Mouse (Mus musculus): Measurements from ENCODE around the gene Gm11032.
A peak's percentile ranks its signal among the peaks of the same experiment; 100 is the strongest.

Gene Gm11032

DNA sequence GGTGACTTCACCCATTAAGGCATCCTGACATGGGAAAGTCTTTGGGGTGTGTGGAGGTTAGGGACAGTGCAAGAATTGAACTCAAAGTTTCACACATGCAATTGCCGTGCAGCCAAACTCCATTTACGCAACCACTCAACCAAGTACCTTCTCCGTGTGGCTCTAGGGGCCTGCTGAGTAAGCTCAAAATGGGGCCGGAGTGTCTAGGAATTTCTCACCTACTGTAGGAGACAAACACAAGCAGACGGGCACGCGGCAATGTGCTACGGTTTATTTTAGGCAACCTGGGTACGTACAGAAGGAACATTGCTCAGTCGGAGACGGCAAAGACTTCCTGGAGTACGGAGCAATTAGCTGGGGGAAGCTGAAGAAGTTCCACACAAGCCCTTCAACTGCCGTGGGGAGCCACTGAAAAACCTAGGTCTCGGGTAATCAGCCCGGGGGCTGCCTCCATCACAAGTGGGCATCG lies at the start of gene Gm11032:
Gene Gm11032 (plus strand): TSS at position 51 of the 469 bp plus-strand sequence.
- no peak for DNase-seq (ENCODE audit: low spot score)

DNA sequence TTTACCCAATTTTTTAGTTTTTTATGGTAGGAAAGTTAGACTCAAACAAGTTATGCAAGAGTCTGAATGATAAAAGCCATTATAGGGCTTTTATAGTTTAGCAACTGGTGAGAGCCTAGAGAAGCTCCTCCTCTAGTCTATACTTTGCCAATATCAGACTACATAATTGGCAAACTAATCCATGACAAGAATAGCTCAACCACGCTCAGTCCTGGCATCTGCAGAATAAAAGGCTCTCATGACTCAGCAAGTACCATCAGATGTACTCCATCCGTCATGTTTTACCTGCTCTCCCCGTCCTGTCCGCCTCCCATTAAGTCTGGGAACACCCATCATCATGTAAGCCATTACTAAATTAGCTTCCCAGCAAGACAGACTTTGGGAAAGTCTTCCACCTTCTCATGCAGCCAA lies 48.4 kb upstream of the Gm11032 start:
- DNase-seq (ENCODE audit: low spot score), result no peak

DNA sequence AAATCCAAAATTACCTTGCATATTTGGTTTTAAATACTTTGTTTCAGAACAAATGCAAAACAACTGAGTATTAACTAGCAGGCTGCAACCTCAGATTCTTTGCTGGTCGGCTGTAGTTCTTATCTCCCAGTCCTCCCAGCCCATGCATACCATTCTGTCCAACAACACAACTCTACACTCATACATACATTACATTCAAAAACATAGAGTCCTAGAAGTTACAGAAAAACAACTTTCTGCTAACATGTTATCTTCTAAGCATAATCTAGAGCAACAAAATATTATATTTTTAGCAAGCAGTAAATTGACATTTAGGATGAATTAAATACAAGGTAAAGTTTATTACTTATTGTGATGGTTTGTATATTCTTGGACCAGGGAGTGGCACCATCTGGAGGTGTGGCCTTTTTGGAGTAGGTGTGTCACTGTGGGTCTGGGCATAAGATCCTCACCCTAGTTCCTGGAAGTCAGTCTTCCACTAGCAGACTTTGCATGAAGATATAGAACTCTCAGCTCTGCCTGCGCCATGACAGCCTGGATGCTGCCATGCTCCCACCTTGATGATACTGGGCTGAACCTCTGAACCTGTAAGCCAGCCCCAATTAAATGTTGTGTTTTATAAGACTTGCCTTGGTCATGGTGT lies 43.7 kb upstream of the Gm11032 start:
- DNase-seq (ENCODE audit: low spot score), result peak; percentile 27

DNA sequence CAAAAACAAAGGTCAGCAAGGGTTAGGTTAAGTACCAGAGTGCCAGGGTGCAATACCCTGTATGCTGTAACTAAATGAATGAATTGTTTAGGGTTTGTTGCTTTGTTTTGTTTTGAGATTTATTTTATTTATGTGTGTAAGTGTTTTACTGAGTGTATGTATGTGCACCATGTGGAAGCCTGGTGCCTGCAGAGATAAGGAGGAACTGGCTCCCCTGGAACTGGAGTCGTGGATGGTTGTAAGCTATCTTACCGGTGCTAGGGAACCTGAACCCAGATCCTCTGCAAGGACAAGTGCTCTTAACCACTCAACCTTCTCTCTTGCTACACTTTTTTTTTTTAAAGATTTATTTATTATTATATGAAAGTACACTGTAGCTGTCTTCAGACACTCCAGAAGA lies 42.8 kb upstream of the Gm11032 start:
- DNase-seq (ENCODE audit: low spot score), result no peak

DNA sequence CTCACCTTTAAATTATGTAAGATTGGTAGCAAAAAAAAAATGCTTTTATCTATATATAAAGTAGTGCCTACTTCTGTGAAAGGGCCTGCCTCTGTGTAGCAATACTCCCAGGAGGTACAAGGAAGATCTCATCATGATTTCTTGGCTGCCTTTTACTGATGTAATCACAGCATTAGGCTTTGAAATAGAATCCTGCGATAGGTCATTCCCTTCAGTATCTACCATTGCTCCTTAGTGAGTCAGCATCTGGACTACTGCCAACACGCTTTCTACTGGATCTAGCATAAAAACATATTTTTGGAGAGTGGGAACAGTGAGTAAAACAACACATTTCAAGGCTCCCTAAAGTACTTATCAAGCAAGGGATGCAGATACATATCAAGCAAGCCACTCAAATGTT lies 41.2 kb upstream of the Gm11032 start:
- DNase-seq (ENCODE audit: low spot score), result no peak

DNA sequence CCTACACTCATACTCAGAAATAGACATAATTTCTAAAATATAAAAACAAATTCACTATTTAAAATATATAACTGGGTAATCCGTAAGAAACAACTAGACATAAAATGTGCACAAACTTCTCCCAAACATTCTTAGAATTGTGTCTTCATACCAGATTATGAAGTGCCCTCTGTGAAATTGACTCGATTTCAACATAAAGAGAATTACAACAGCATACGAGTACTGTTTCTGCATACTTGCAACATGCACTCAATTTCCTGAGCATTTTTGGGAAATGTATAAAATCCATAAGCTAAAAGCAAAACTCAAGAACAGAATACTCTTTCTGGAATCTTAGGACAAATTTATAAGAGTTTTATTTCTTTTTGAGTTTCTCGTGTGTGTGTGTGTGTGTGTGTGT lies 28.1 kb upstream of the Gm11032 start:
- no peak for DNase-seq (ENCODE audit: low spot score)

DNA sequence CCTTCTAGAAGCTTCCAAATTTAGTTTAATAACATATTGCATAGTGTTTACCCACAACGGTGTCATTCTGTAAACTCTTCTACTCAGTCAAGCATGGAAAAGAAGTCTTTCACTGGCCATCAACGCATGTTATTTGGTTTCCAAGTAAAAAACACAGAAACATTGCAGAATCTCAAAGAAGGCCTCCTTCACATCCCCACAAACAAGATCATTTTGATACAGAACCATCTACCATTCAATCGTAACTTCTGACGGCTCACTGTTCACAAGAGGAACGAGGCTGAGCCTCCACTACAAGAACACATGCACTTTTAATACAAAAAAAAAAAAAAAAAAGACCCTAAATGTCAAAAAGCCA lies 26.4 kb upstream of the Gm11032 start:
- DNase-seq (ENCODE audit: low spot score), result no peak

DNA sequence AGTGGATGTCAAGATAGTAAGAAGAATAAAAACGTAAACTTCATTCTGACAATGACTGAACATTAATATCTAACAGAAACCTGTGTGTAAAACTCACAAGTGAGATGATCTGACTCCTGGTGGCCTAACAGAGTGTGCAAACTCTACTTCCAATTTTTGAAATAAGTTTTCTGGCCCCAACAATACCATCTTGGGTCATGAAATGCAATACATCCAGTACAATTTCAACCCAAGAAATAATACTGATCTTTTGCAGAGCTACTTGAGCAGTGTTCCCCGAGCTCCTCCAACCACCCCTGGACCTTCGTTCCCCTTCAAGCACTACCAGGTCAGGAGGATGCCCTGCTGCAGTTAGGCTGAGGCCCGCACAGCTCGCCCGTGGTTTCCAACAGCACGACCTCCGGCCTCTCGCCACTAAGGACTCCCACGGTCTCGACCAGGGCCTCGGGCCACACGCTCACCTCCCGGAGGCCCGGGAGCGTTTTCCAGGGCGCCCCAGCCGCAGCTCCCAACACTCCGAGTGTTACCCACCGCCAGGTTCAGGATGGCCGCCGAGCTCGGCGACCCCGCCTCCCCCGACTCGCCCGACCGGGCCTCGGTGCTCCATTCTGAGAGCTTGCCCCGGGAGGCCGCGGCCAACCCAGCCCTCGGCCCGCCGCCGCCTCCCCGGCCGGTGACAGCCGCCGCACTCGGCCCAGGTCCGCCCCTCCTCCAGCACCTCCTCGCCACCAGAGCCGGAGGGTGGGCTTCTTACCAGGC lies 25.8 kb upstream of the Gm11032 start:
- peak; percentile 56 for DNase-seq (ENCODE audit: low spot score)

DNA sequence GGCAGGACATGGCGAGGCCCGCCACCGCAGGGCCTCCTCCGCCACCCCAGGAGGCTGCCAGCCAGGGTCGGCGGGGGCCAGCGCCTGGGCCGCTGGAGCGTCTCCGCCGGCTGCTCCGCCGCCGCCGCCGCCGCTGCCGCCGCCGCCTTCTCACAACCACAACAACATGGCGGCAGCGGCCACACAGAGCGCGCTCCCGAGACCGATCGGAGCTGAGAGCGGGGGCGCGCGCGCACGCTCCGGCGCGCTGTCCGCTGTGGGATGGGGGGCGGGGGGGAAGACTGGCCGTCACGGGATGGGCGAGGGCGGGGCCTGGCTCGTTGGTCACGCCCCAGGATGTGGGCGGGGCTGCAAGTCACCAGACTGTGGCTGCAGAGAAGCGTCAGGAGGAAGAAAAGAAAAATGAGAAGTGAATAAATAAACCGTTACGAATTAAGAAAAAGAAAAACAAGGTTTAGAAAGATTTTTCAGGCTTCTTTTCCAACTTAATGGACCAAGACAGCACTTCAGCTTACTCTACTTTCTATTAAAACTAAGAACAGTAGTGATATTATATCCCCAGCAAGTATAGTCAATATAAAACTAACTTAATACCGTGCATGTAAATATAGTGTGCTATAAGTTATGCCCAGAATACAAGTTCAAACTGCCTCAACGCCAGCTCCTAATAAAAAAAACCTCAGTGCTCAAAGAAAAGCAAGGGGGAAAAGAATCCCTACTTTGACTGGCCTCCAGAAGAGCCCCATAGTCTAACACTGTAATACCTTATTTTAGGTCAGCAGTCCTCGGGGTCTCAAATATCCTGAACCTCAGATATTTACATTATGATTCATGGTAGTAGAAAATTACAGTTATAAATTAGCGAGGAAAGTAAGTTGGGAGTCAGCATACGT lies 25.0 kb upstream of the Gm11032 start, which contains the start of gene Mtmr3:
Gene Mtmr3 (minus strand): TSS at position 256 of the 893 bp plus-strand sequence.
- DNase-seq (ENCODE audit: low spot score), result peak; percentile 95

DNA sequence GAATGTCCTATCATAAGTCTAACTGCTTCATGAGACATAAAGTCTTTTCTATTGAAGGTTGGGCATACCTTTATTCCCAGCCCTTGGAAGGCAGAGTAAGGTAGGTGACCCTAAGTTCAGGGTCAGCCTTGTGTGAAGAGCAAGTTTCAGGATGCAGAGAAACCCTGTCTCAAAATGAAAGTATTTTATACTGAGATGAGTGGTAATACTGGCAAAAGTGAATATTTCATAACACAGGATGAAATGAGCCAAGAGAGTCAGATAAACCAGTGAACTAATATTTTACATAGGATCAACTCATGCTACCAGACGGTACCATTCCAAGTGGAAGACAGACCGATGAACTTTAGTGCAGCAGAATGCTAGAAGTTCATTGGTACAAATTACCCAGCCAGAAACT lies 21.5 kb upstream of the Gm11032 start:
- no peak for DNase-seq (ENCODE audit: low spot score)

DNA sequence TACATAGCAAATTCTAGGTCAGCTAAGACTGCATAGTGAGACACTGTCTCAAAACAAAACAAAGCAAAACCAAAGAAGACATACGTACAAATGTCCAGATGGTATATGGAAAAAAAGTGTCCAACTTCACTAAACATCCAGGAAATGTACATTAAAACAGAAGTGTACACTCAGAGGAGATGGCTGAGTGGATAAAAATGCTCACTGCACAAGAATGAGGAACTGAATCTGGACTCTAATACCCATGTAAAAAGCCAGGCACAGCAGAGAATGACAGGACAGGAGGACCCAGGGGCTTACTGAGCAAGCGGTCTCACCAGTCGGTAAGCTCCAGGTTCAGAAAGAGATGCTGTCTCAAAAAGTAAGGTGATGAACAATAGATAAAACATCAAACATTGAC lies 20.0 kb upstream of the Gm11032 start:
- DNase-seq (ENCODE audit: low spot score), result no peak

DNA sequence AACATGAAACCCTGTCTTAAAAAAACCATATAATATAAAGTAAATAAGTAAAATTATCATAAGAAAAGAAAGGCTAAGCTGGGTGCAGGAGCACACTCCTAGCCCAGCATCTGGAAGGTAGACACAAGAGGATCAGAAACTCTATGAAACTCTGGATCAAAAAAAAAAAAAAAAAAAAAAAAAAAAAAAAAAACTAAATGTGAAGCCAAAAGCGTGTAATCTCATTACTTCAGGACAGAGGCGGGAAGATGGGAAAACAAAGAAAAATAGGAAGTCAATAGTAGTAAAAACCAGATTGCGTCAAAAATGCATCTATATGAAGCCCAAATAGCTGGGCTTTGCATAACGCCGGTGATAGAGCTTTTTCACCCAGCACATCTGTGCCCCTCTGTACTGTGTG lies 18.0 kb upstream of the Gm11032 start:
- DNase-seq (ENCODE audit: low spot score), result no peak

DNA sequence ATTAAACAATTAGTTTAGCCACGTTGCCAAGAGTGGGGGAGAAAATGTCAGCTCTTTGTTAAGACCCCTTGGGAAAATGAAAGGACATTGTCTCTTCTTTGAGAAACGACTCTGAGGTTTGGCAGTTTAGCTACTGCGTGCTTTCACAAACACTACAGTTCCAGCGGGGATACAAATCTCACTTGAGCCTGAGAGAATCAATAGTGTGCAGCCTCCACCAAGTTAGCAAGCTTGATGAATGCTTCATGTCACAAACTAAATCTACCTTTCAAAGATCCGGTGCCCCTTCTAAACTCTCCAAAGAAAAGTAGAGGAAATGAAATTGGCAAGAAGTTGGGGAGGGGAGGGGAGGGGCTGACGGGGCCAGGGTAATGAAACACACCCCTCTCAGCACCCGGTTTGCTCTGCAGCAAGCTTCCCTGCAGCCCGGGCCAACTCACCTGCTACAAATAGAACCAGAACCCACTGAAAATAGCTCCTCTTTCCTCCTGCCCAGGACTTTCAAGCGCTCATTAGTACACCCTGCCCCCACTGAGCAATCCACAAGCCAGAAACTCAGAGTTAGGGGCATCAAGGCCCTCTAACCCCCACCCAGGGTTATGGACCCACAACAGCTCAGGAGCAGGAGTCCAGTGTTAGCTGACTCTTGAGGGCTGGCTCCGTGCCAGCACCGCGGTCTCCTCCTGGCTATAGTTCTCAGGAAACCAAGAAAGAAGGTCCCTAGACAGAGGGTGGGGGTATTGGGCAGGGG lies 17.0 kb upstream of the Gm11032 start:
- peak; percentile 26 for DNase-seq (ENCODE audit: low spot score)

DNA sequence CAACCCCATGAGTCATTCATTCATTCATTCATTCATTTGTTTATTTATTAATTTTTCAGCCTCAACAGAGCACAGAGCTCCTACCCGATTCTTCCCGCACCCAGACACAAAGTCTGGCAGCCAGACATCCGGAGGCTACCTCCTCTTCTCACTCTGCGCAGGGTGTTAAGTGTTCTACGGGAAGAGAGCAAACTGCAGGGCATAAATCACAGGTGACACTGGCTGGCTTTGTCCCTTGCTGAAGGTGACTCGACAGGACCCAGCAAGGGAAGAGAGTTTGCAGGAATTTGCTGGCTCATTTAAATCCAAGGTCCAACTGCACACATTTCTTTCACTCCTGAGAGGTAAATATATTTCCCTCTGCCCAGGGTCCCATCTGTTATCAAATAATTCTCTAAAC lies 15.4 kb upstream of the Gm11032 start:
- no peak for DNase-seq (ENCODE audit: low spot score)

DNA sequence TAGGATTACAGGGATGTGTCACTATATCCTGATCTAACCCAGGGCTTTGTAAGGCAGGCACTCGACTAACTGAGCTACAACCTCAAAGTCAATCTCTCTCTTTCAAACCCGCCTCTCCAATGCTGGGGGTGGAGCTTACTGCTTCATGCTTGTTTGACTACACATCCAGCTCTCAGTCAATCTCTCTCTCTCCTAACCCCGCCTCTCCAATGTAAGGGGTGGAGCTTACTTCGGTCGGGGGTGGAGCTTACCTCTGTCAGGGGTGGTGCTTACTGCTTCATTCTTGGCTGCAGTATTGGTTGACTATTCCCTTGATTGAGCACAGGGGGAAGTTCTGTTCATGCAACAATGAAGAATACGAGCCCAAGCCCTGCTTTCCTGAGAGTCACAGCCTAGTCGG lies 14.5 kb upstream of the Gm11032 start:
- DNase-seq (ENCODE audit: low spot score), result peak; percentile 70

DNA sequence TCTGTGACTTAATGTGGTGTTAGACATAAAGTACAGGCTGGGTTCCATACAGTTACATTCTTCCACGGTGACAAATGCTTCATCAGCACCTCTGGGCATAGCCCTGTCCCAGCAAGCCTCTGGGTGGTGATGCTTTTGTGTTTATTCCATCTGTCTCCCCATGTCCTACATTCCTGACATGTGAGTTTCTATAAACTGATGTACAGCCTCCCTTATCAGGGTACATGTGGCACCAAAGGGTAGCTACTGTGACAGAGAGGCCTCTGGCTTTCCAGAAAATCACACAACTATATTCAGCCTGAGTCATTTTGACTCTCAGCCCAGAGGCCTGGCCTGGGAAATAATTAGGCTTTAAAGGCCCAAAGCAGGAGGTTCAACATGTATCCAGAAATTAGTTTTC lies 13.3 kb upstream of the Gm11032 start:
- DNase-seq (ENCODE audit: low spot score), result no peak

DNA sequence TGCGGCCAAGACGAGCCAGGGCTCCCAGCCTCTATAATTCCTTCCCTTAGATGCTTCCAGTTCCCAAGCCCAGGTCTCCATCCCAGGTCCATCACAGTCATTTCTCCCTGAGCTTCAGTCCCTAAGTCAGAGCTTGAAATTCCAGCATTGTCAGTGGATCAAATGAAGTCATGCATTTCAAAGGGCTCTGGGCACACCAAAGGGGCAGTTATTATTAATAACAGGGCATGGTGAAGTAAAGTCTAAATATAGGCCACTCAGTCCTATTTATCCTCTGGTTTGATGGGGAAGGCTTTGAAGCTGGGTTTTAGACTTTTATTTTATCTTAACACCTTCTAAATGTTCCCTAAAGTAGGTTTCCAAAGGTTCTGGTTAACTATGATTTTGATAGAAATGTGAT lies 8.0 kb upstream of the Gm11032 start:
- no peak for DNase-seq (ENCODE audit: low spot score)

DNA sequence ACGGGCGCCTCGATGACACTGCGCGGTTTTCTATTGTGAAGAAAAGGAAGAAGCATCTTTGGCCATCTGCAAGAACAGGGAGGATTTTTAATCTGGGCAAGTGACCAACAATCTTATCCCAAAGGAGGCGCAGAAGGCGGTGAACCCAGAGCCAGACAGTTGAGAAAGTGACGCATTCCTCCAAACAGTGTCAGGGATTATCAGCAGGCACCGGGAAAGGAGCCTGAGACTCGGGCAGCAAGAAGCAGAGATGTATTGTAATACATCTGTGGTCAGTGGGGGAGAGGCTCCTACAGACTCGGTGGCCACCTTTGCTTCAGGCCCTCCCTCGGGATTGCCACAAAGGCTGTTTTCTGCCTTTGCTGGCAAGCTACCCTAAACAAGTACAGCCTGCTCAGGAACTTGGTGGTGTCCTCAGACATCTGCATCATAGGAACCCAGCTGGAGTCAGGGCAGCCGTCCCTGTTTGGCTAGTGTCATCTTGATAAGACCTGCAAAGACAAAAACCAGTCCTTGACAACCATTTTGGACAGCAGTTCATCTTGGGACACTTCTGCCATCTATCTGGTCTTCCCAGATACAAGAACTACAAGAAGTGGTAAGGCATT lies 738 bp downstream of the Gm11032 start:
- DNase-seq (ENCODE audit: low spot score), result no peak

DNA sequence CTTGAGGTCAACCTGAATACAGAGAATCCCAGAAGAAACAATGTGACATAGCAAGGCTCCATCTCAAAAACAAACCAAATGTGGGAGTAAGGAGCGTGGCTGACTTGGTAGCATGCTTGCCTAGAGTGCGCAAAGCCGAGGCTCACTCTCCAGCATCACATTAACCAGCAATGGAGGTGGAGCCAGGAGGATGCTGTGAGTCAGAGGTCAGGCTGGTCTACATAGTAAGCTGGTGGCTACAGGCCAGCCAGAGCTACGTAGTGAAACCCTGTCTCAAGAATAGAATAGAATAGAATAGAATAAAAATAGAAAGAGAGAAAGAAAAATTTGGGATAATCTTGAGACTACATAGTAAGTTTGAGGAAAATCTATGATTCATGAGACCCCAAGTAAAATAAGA lies 2.0 kb downstream of the Gm11032 start:
- DNase-seq (ENCODE audit: low spot score), result no peak

DNA sequence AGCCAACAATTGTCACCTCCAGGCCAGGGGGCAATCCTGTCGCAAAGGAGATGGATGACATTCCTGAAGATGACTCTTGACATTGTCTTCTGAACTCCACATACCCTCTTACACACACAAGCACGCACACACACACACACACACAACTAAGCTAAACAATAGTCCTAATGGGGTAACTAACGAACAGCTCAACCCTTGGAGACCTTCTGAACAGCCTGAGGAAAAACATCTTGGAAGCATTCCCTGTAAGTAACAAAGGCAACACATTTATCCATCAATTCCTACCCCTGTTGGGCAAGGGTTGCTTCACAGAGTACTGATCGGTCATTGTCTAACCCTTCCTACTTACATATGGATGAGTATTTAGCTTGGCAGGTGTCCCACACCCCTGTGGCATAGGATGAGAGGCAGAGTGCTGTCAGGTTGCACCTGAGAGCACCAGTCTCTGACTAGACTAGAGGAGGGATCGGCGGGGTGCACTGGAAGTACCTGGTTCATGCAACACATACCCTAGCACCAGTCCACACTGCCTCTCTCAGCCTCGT lies 2.6 kb downstream of the Gm11032 start:
- no peak for DNase-seq (ENCODE audit: low spot score)

DNA sequence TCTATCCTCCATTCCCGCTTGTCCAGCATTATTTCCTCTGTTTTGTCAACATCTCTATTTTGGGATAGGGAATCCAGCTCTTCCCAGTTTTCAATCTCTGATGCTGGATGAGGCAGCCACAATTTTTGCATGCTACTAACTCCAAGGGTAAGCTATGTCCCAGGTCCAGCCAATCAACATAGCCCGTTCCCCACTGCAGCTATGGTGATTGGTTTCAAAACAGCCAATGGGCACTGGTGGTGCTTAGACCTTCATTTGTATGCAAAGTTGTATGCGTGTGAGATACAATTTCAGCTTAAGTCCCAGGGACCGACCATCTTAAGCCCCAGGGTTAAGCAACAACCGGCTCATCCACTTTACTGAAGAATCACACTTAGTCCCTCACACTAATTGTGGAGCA lies 3.1 kb downstream of the Gm11032 start:
- no peak for DNase-seq (ENCODE audit: low spot score)

Measured in spleen, adult 12 weeks (tissue).